Comparison of ENCODE assay signal across 16 mouse cellular contexts in genomic region chr5:97467246-97467645, GRCm38 (mm10). TPM values are rescaled to one million over a fixed set of nuclear protein-coding genes. Genes with fewer than 3 reads are reported as not detected.
"Had no signal": no experiment of that assay in that cellular context is flagged by ENCODE, and none has a peak within 500 bp of the region (broad histone marks: within the 10 kb centered on the region; RNA-seq: fewer than 3 reads in every experiment).

No protein-coding gene starts in this region.

- H3K4me1 ChIP-seq: limb, embryonic 15.5 days; liver, embryonic 12.5 days; neural tube, embryonic 15.5 days had no signal

- H3K4me3 ChIP-seq: layer of hippocampus, adult 2 months; limb, embryonic 15.5 days; liver, embryonic 12.5 days; midbrain, embryonic 10.5 days; myocyte; neural tube, embryonic 15.5 days had no signal

- H3K27me3 ChIP-seq: limb, embryonic 15.5 days; liver, embryonic 12.5 days; neural tube, embryonic 15.5 days had no signal

- H3K4me2 ChIP-seq: limb, embryonic 15.5 days; liver, embryonic 12.5 days; lung, embryonic 14.5 days; neural tube, embryonic 15.5 days had no signal

- H3K9ac ChIP-seq: limb, embryonic 15.5 days; liver, embryonic 12.5 days; lung, embryonic 14.5 days; neural tube, embryonic 15.5 days had no signal

- H3K27ac ChIP-seq: layer of hippocampus, adult 2 months; limb, embryonic 15.5 days; liver, embryonic 12.5 days; midbrain, embryonic 10.5 days; neural tube, embryonic 15.5 days; stomach, postnatal 0 days had no signal

- ATAC-seq: liver, embryonic 12.5 days had no signal

- H3K9me3 ChIP-seq: limb, embryonic 15.5 days; liver, embryonic 12.5 days; midbrain, embryonic 10.5 days; neural tube, embryonic 15.5 days had no signal

- DNase-seq: kidney, postnatal 10 days; kidney, postnatal 4 days; lung, embryonic 14.5 days; lung, postnatal 10 days; lung, postnatal 4 days had no signal

- H3K36me3 ChIP-seq: limb, embryonic 15.5 days; liver, embryonic 12.5 days; midbrain, embryonic 10.5 days; neural tube, embryonic 15.5 days had no signal

RNA-seq across cellular contexts. Expression of gene Gk2, which starts 10.4 kb away (rescaled TPM):
- polyA plus RNA-seq: kidney, embryonic 14.5 days; limb, embryonic 11.5 days; limb, embryonic 15.5 days; liver, embryonic 12.5 days; liver, embryonic 16.5 days; lung, embryonic 14.5 days; midbrain, embryonic 10.5 days; myocyte; neural tube, embryonic 11.5 days; neural tube, embryonic 15.5 days; stomach, postnatal 0 days had no signal
